Mouse (Mus musculus) CH12.LX (cell line): ENCODE results near the gene Rad9a. TPM values are rescaled to one million over a fixed set of nuclear protein-coding genes. Genes with fewer than 3 reads are reported as not detected.
A peak's percentile ranks its signal among the peaks of the same experiment; 100 is the strongest.

Experiments
- DNase-seq: peaks from one replicate; pipeline ENCODE4 v3.0.0-alpha.2; 2013; ENCODE audit errors: extremely low read depth
- H3K27ac ChIP-seq: 2 replicates; pipeline ENCODE4 v1.5.1; 2012; ENCODE audit warnings: low read depth, mild to moderate bottlenecking, control low read depth, moderate library complexity; ENCODE audit not compliant: insufficient read depth
- H3K27me3 ChIP-seq: replicated peaks from 2 replicates; pipeline ENCODE3; 2012; ENCODE audit warnings: inconsistent platforms
- H3K36me3 ChIP-seq, 2 experiments: replicated peaks in 1 of 2; 2 replicates each; pipeline versions ENCODE3 to v1.6.1; 2012; ENCODE audit warnings: inconsistent platforms in 1 of 2, low read length in 1 of 2, mild to moderate bottlenecking in 1 of 2, mixed read lengths in 1 of 2, moderate library complexity in 1 of 2; ENCODE audit not compliant: control insufficient read depth in 1 of 2, insufficient read depth in 1 of 2
- H3K4me1 ChIP-seq, 2 experiments: 2 replicates each; pipeline ENCODE4 v1.6.1; 2012; ENCODE audit warnings: inconsistent platforms in 1 of 2, moderate library complexity in 1 of 2; ENCODE audit not compliant: insufficient read depth in 2 of 2, control insufficient read depth in 1 of 2
- H3K4me2 ChIP-seq: 2 replicates; pipeline ENCODE4 v1.6.1; 2012; ENCODE audit warnings: low read depth, mild to moderate bottlenecking, control low read depth; ENCODE audit not compliant: poor library complexity, insufficient read depth, severe bottlenecking
- H3K4me3 ChIP-seq, 3 experiments: fragments of 150-350 bp in 1 of 3; sonication (generic) in 1 of 3; replicated peaks in 1 of 3; 2 replicates each; pipeline versions ENCODE3 to v1.5.1; 2011 to 2012; ENCODE audit warnings: low read depth in 2 of 3, low read length in 2 of 3, mild to moderate bottlenecking in 2 of 3, moderate library complexity in 2 of 3, control low read depth in 1 of 3, improper control_type of control experiment in 1 of 3, inconsistent platforms in 1 of 3, mixed read lengths in 1 of 3; ENCODE audit not compliant: poor library complexity in 1 of 3
- H3K79me2 ChIP-seq: replicated peaks from 2 replicates; pipeline ENCODE4 v1.6.1; 2012; ENCODE audit warnings: mild to moderate bottlenecking, moderate library complexity; ENCODE audit not compliant: control insufficient read depth, poor library complexity, insufficient read depth, severe bottlenecking; ENCODE audit errors: extremely low read depth
- H3K9ac ChIP-seq: 2 replicates; pipeline ENCODE4 v1.6.1; 2012; ENCODE audit warnings: low read depth, mild to moderate bottlenecking, control low read depth, moderate library complexity; ENCODE audit not compliant: insufficient read depth
- H3K9me3 ChIP-seq: replicated peaks from 2 replicates; pipeline ENCODE3; 2012; ENCODE audit warnings: low read length, inconsistent platforms, mixed read lengths
- CHD1 ChIP-seq: IDR thresholded peaks from 2 replicates; pipeline ENCODE4 v1.6.1; 2012; ENCODE audit warnings: low read depth, low read length, improper control_type of control experiment, inconsistent platforms
- CHD2 ChIP-seq: IDR thresholded peaks from 2 replicates; pipeline ENCODE4 v1.6.1; 2011; ENCODE audit warnings: low read length, improper control_type of control experiment
- E2F4 ChIP-seq: IDR thresholded peaks from 2 replicates; pipeline ENCODE4 v1.6.1; 2011; ENCODE audit warnings: low read depth, low read length, improper control_type of control experiment; ENCODE audit not compliant: insufficient replicate concordance
- HCFC1 ChIP-seq: IDR thresholded peaks from 2 replicates; pipeline ENCODE4 v1.6.1; 2012; ENCODE audit warnings: low read depth, mild to moderate bottlenecking, inconsistent platforms, low read length, improper control_type of control experiment
- IRF4 ChIP-seq: IDR thresholded peaks from 2 replicates; pipeline ENCODE4 v1.6.1; 2014; ENCODE audit warnings: low read depth, mild to moderate bottlenecking, inconsistent platforms, low read length, improper control_type of control experiment
- KAT2A ChIP-seq: IDR thresholded peaks from 2 replicates; pipeline ENCODE4 v1.6.1; 2012; ENCODE audit warnings: low read length, improper control_type of control experiment, inconsistent platforms; ENCODE audit not compliant: insufficient replicate concordance
- MAX ChIP-seq: IDR thresholded peaks from 2 replicates; pipeline ENCODE4 v1.6.1; 2011; ENCODE audit warnings: low read length, improper control_type of control experiment
- MEF2A ChIP-seq: IDR thresholded peaks from 2 replicates; pipeline ENCODE4 v1.6.1; 2014; ENCODE audit warnings: low read depth, mild to moderate bottlenecking, inconsistent platforms, low read length, improper control_type of control experiment, borderline replicate concordance
- MYC ChIP-seq: IDR thresholded peaks from 2 replicates; pipeline ENCODE4 v1.6.1; 2011; ENCODE audit warnings: low read depth, mild to moderate bottlenecking, improper control_type of control experiment, low read length
- PAX5 ChIP-seq: IDR thresholded peaks from 2 replicates; pipeline ENCODE4 v1.6.1; 2012; ENCODE audit warnings: low read length, inconsistent platforms, mixed read lengths
- POLR2A ChIP-seq: IDR thresholded peaks from 2 replicates; pipeline ENCODE4 v1.6.1; 2011; ENCODE audit warnings: low read depth, mild to moderate bottlenecking, improper control_type of control experiment, low read length
- POLR2AphosphoS2 ChIP-seq: IDR thresholded peaks from 2 replicates; pipeline ENCODE4 v1.6.1; 2011; ENCODE audit warnings: low read depth, low read length, improper control_type of control experiment
- SMC3 ChIP-seq: IDR thresholded peaks from 2 replicates; pipeline ENCODE4 v1.6.1; 2011; ENCODE audit warnings: low read depth, low read length, improper control_type of control experiment
- UBTF ChIP-seq: IDR thresholded peaks from 2 replicates; pipeline ENCODE4 v1.6.1; 2012; ENCODE audit warnings: low read depth, mild to moderate bottlenecking, inconsistent platforms, low read length, improper control_type of control experiment, moderate library complexity
- USF1 ChIP-seq: IDR thresholded peaks from 2 replicates; pipeline ENCODE4 v1.6.1; 2014; ENCODE audit warnings: low read depth, mild to moderate bottlenecking, inconsistent platforms, low read length, improper control_type of control experiment
- USF2 ChIP-seq: conservative IDR thresholded peaks from 2 replicates; pipeline ENCODE4 v1.6.1; 2011; ENCODE audit warnings: low read depth, low read length, improper control_type of control experiment
- ZMIZ1 ChIP-seq: IDR thresholded peaks from 2 replicates; pipeline ENCODE4 v1.6.1; 2012; ENCODE audit warnings: low read depth, mild to moderate bottlenecking, inconsistent platforms, low read length, improper control_type of control experiment
- ZNF384 ChIP-seq: IDR thresholded peaks from 2 replicates; pipeline ENCODE4 v1.6.1; 2012; ENCODE audit warnings: low read depth, low read length, improper control_type of control experiment, inconsistent platforms
- dilution Hi-C: fragments of 300-500 bp; cut with MboI; formaldehyde crosslinking; loops from 2 replicates; pipeline ENCODE4 v1.14.3; 2020; ENCODE audit warnings: low sequenced_read_pairs; ENCODE audit not compliant: extremely low pct_unique_long_range_greater_than_20kb, extremely low pct_ligation_motif_present
- in situ Hi-C: fragments of 300-500 bp; cut with MboI; formaldehyde crosslinking; loops from 3 replicates; pipeline ENCODE4 v1.14.3; 2019; ENCODE audit warnings: low sequenced_read_pairs, low pct_ligation_motif_present, low pct_unique_long_range_greater_than_20kb, mixed read lengths
- polyA plus RNA-seq: library from polyadenylated mRNA; unstranded; fragments of >175 nt; gene quantifications from 2 replicates; pipeline ENCODE4 v1.2.1, GENCODE M21; 2012; ENCODE audit warnings: low read depth; ENCODE audit not compliant: insufficient read length
- total RNA-seq, 2 experiments: library from RNA; depleted of rRNA; stranded (reverse); fragments of 300-350 nt in 1 of 2; fragments of >200 nt in 1 of 2; gene quantifications; 2 replicates each; pipeline ENCODE4 v1.2.3; 2012 to 2014

The Rad9a gene
- total and polyA plus RNA-seq, 3 experiments = 14.3 to 20.5 (median 20.0) TPM

DNA sequence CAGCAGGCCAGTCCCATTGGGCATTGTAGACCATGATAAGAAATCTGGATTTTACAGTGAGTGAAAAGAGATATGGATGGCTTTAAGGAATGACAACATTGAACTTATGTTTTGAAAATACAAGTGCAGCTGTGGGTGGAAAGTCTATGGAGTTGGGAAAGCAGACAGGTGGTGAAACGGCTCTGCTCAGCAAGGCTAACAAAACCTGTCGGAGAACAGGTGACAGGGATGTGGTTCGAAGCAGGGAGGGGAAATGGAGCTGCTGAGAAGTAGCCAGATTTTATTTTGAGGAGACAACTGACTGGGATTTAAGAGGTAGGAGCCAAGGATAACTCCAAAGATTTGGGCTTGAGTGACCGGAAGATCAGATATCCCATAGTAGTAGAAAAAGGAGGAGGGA, 33.1 kb upstream of the Rad9a start:
- Histone ChIP-seq H3K9me3 (peaks cover 3% of the 10 kb centered on the region), H3K9ac (no peak overlapping the region), H3K4me1 (peaks cover 18 to 30% of the 10 kb centered on the region in 2 experiments), H3K4me3 (no peak overlapping the region), H3K4me2 (no peak overlapping the region), H3K27me3 (peaks cover 2% of the 10 kb centered on the region), H3K27ac (no peak overlapping the region), H3K36me3 (peaks cover 0 to 5% of the 10 kb centered on the region in 2 experiments), H3K79me2 (no peaks in the 10 kb centered on the region)
- in situ Hi-C loops = no loop called here
- TF ChIP-seq POLR2A (no peak), POLR2AphosphoS2 (no peak), MYC (no peak), PAX5 (no peak), UBTF (no peak), USF2 (no peak), HCFC1 (no peak), ZNF384 (no peak), CHD1 (no peak), KAT2A (no peak), E2F4 (no peak), IRF4 (no peak), CHD2 (no peak), MAX (no peak), USF1 (no peak)
- no peak for DNase-seq
- dilution Hi-C loops = no loop called here

DNA sequence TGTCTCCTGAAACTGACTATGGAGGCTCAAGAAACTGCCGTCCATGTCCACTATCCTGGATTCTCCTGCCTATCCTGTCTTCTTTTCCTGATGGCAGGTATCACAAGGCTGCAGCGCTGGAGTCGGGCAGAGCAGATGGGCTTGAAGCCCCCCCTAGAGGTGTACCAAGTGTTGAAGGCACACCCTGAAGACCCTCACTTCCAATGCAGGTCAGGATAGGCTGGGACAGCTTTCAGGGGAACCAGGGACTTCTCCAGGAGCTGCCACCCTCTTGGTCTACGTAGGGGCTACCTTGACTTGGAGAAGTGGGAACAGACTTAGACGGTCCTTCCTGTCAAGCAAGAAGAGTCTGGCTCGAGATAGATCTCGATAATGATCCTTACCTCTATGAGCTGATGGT, 31.2 kb upstream of the Rad9a start:
- in situ Hi-C loops = no loop called here
- H3K4me3 ChIP-seq = peak overlapping the region; percentile 63 to 75 (median 68)
- H3K36me3 ChIP-seq = peaks cover 0 to 5% of the 10 kb centered on the region in 2 experiments

More for the DNA sequence above, 31.2 kb upstream of the Rad9a start:
- TF ChIP-seq SMC3 (no peak), MEF2A (no peak), MAX (no peak), ZNF384 (no peak), ZMIZ1 (no peak), UBTF (no peak)
- Histone ChIP-seq H3K4me2 (peak overlapping the region; percentile 82), H3K4me1 (peaks cover 22 to 49% of the 10 kb centered on the region in 2 experiments), H3K27ac (no peak overlapping the region), H3K79me2 (no peaks in the 10 kb centered on the region), H3K9me3 (peaks cover 3% of the 10 kb centered on the region), H3K27me3 (peaks cover 6% of the 10 kb centered on the region), H3K9ac (peak overlapping the region; percentile 82)
- no peak for DNase-seq
- dilution Hi-C loops = no loop called here
